Mouse (Mus musculus): ENCODE results near the gene Trim60. TPM values are rescaled to one million over a fixed set of nuclear protein-coding genes. Genes with fewer than 3 reads are reported as not detected.
"Not testable (repeated sequence)": the region's sequence is repeated elsewhere in the genome, so short reads cannot be mapped to it uniquely, and the experiment has no call there.

Trim60 gene
- polyA plus RNA-seq, 1 experiment from 2014 or later: not detected

DNA sequence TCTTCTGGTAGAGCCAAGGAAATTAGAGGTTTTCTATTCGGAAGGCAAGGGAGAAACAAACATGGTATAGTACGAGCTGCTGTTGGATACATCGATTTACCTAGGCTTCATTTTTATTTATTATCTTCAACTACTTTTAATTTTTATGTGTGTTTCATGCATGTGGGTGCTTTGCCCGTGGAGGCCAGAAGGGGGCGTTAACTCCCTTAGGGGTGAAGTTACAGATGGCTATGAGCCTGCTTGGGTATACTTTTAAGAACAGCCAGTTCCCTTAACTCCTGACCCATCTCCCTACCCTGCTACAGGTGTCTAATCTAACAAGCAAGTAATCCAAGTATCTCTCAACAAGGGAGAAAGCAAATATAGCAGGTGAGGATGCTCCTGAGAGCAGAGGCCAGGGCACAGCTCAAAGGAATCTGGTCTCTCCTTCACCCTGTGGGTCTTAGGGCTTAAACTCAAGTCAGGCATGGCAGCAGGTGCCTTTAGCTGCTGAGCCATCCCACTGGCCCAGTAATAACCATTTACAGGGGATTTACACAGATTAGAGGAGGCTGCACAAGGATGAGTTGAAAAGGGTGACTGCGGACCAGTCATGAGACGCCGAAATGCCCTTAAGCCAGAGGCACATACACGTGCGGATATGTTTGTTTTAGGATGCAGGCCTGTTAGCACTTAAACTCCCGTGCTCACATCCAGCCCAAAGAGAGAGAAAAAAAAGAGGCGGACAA is 10.7 kb upstream of the Trim60 start:
- no peak for ATAC-seq (ENCODE audit: insufficient number of reproducible peaks, insufficient read depth, low FRiP score, low read depth)
- H3K4me2 ChIP-seq (replicated peaks; ENCODE audit: low read depth, low read length): no peak overlapping the region
- no peaks in the 10 kb centered on the region for H3K9me3 ChIP-seq (ENCODE audit: control insufficient read depth, low read depth, low read length)
- 77% methylated on average over 12 of the region's 12 CpGs for WGBS
- H3K36me3 ChIP-seq (ENCODE audit: control insufficient read depth, insufficient read depth, low read length): no peaks in the 10 kb centered on the region
- H3K27ac ChIP-seq (ENCODE audit: low read length): no peak overlapping the region
- H3K27me3 ChIP-seq (ENCODE audit: control insufficient read depth, insufficient read depth, low read length): no peaks in the 10 kb centered on the region
- H3K4me1 ChIP-seq (ENCODE audit: control insufficient read depth, insufficient read depth, low read length): peaks cover 4% of the 10 kb centered on the region; the same call in 1 of the 2 replicates
- H3K9ac ChIP-seq (replicated peaks; ENCODE audit: low read depth, low read length): no peak overlapping the region
- no peak overlapping the region for H3K4me3 ChIP-seq (ENCODE audit: low read depth, low read length)

DNA sequence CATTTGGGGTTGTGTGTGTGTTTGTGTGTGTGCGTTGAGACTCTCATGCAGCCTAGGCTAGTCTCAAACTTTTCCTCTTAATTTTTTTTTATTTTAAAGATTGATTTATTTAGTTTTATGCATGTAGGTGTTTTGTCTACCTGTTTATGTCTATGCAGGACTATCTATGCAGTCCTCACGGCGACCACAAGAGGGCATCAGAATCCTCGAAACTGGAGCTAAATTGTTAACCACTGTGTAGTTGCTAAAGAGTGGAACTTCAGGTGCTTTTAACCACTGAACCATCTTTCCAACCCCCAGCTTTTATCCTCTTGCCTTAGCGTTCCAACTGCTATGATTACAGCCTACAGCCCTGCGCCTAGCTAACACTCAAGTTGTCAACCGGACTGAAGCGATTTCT is 4.1 kb upstream of the Trim60 start:
- H3K36me3 ChIP-seq (ENCODE audit: control insufficient read depth, insufficient read depth, low read length): no peaks in the 10 kb centered on the region
- H3K27me3 ChIP-seq (ENCODE audit: control insufficient read depth, insufficient read depth, low read length): no peaks in the 10 kb centered on the region
- H3K4me3 ChIP-seq (ENCODE audit: low read depth, low read length): no peak overlapping the region
- no peak overlapping the region for H3K4me2 ChIP-seq (replicated peaks; ENCODE audit: low read depth, low read length)
- no peaks in the 10 kb centered on the region for H3K9me3 ChIP-seq (ENCODE audit: control insufficient read depth, low read depth, low read length)
- no peak overlapping the region for H3K9ac ChIP-seq (replicated peaks; ENCODE audit: low read depth, low read length)
- WGBS: 51% methylated on average over 8 of the region's 8 CpGs
- H3K27ac ChIP-seq (ENCODE audit: low read length): no peak overlapping the region
- no peak for ATAC-seq (ENCODE audit: insufficient number of reproducible peaks, insufficient read depth, low FRiP score, low read depth)
- no peaks in the 10 kb centered on the region for H3K4me1 ChIP-seq (ENCODE audit: control insufficient read depth, insufficient read depth, low read length)

GRCm38 (mm10) chr8:65007616-65008015 is 10.8 kb downstream of the Trim60 start:
- not testable (repeated sequence) for ATAC-seq (ENCODE audit: insufficient number of reproducible peaks, insufficient read depth, low FRiP score, low read depth); H3K4me3 ChIP-seq (ENCODE audit: low read depth, low read length); H3K9ac ChIP-seq (replicated peaks; ENCODE audit: low read depth, low read length); H3K9me3 ChIP-seq (ENCODE audit: control insufficient read depth, low read depth, low read length); H3K4me2 ChIP-seq (replicated peaks; ENCODE audit: low read depth, low read length); H3K36me3 ChIP-seq (ENCODE audit: control insufficient read depth, insufficient read depth, low read length); H3K27ac ChIP-seq (ENCODE audit: low read length); H3K27me3 ChIP-seq (ENCODE audit: control insufficient read depth, insufficient read depth, low read length); H3K4me1 ChIP-seq (ENCODE audit: control insufficient read depth, insufficient read depth, low read length)
- 76% methylated on average over 6 of the region's 6 CpGs for WGBS

- Histone ChIP-seq H3K27ac (ENCODE audit: low read length) (no peak overlapping the region), H3K36me3 (ENCODE audit: control insufficient read depth, insufficient read depth, low read length) (no peaks in the 10 kb centered on the region), H3K4me3 (ENCODE audit: low read depth, low read length) (no peak overlapping the region), H3K27me3 (ENCODE audit: control insufficient read depth, insufficient read depth, low read length) (no peaks in the 10 kb centered on the region), H3K4me2 (replicated peaks; ENCODE audit: low read depth, low read length) (no peak overlapping the region), H3K4me1 (ENCODE audit: control insufficient read depth, insufficient read depth, low read length) (no peaks in the 10 kb centered on the region), H3K9ac (replicated peaks; ENCODE audit: low read depth, low read length) (no peak overlapping the region), H3K9me3 (ENCODE audit: control insufficient read depth, low read depth, low read length) (no peaks in the 10 kb centered on the region)
- ATAC-seq (ENCODE audit: insufficient number of reproducible peaks, insufficient read depth, low FRiP score, low read depth): no peak
- WGBS: 81% methylated on average over 4 of the region's 4 CpGs
Observed at GRCm38 (mm10) chr8:64998806-64999365, 19.5 kb downstream of the Trim60 start.

- no peak for ATAC-seq (ENCODE audit: insufficient number of reproducible peaks, insufficient read depth, low FRiP score, low read depth)
- H3K4me2 ChIP-seq (replicated peaks; ENCODE audit: low read depth, low read length): no peak within 1 kb of the TSS
- no peaks in the 10 kb centered on the region for H3K9me3 ChIP-seq (ENCODE audit: control insufficient read depth, low read depth, low read length)
- H3K27me3 ChIP-seq (ENCODE audit: control insufficient read depth, insufficient read depth, low read length): no peaks in the 10 kb centered on the region
- H3K36me3 ChIP-seq (ENCODE audit: control insufficient read depth, insufficient read depth, low read length): no peaks in the 10 kb centered on the region
- H3K4me3 ChIP-seq (ENCODE audit: low read depth, low read length): no peak within 1 kb of the TSS
- H3K27ac ChIP-seq (ENCODE audit: low read length): no peak within 1 kb of the TSS
- H3K9ac ChIP-seq (replicated peaks; ENCODE audit: low read depth, low read length): no peak within 1 kb of the TSS
- WGBS: 86% methylated on average over 4 of the region's 4 CpGs
- H3K4me1 ChIP-seq (ENCODE audit: control insufficient read depth, insufficient read depth, low read length): no peaks in the 10 kb centered on the region
Observed at GRCm38 (mm10) chr8:64987731-64988130, 30.7 kb downstream of the Trim60 start, which contains the start of gene Trim75. Trim75 (minus strand) TSS chr8:64987831.

DNA sequence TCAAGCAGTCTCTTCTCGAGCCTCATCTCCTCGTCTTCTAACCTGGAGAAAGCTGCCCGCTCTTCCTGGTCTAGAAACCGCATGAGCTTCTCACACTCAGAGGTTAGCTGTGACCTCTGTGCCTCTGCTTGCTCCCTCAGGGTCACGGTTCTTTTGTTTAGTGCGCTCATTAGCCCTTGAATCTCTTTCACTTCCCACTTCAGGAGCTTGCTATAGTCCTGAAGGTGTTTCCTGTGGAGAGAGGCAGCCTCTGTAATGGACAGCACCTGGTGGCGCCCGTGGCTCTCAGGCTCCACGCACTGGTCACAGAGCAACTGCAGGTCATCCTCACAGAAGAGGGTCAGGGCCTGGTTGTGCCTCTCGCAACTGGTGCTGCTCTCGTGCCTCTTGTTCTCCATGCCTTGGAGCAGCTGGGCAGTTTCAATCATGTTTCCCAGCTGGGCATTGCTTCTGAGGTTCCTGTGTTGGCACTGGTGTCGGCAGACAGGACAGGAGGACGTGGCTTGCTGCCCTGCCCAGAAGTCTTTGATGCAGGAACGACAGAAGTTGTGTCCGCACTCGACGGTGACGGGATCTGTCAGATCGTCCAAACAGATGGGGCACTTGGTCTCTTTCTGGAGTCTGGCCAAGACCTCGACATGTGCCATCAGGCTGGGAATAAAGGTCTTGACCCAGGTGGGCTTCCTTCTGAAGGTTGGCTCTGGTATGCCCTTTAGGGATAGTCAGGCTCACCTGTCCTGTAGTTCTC is 35.1 kb downstream of the Trim60 start:
- 0 out of 2 replicates have a peak, but pooled peaks have one; percentile 14 for ATAC-seq (ENCODE audit: insufficient number of reproducible peaks, insufficient read depth, low FRiP score, low read depth)
- Histone ChIP-seq H3K9ac (replicated peaks; ENCODE audit: low read depth, low read length) (no peak overlapping the region), H3K27me3 (ENCODE audit: control insufficient read depth, insufficient read depth, low read length) (no peaks in the 10 kb centered on the region), H3K9me3 (ENCODE audit: control insufficient read depth, low read depth, low read length) (no peaks in the 10 kb centered on the region), H3K4me1 (ENCODE audit: control insufficient read depth, insufficient read depth, low read length) (no peaks in the 10 kb centered on the region), H3K27ac (ENCODE audit: low read length) (no peak overlapping the region), H3K4me2 (replicated peaks; ENCODE audit: low read depth, low read length) (no peak overlapping the region), H3K4me3 (ENCODE audit: low read depth, low read length) (no peak overlapping the region), H3K36me3 (ENCODE audit: control insufficient read depth, insufficient read depth, low read length) (no peaks in the 10 kb centered on the region)
- WGBS: 73% methylated on average over 20 of the region's 20 CpGs

DNA sequence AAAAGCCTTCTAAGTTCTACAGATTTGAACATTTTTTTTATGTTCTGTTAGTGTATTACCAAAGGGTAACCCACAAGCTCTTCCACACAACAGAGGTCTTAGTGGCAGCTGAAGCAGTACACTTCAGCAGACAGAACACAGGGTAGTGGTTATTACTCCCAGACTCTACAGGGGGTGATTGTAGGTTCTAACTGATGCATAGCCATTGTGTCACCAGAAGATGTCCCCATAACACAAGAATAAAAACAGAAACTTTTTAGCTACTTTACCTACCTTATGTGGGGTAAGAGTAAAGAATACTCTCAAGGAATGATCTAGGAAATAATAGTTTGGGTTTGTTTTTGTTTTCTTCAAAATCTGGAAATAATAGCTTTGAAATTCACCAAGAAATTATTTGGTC is 55.5 kb downstream of the Trim60 start:
- ATAC-seq (ENCODE audit: insufficient number of reproducible peaks, insufficient read depth, low FRiP score, low read depth): no peak
- peaks cover 4% of the 10 kb centered on the region; the same call in 1 of the 2 replicates for H3K36me3 ChIP-seq (ENCODE audit: control insufficient read depth, insufficient read depth, low read length)
- H3K4me1 ChIP-seq (ENCODE audit: control insufficient read depth, insufficient read depth, low read length): no peaks in the 10 kb centered on the region
- H3K4me3 ChIP-seq (ENCODE audit: low read depth, low read length): no peak overlapping the region
- H3K27me3 ChIP-seq (ENCODE audit: control insufficient read depth, insufficient read depth, low read length): no peaks in the 10 kb centered on the region
- no peak overlapping the region for H3K27ac ChIP-seq (ENCODE audit: low read length)
- H3K9ac ChIP-seq (replicated peaks; ENCODE audit: low read depth, low read length): no peak overlapping the region
- no peak overlapping the region for H3K4me2 ChIP-seq (replicated peaks; ENCODE audit: low read depth, low read length)
- no peaks in the 10 kb centered on the region for H3K9me3 ChIP-seq (ENCODE audit: control insufficient read depth, low read depth, low read length)

DNA sequence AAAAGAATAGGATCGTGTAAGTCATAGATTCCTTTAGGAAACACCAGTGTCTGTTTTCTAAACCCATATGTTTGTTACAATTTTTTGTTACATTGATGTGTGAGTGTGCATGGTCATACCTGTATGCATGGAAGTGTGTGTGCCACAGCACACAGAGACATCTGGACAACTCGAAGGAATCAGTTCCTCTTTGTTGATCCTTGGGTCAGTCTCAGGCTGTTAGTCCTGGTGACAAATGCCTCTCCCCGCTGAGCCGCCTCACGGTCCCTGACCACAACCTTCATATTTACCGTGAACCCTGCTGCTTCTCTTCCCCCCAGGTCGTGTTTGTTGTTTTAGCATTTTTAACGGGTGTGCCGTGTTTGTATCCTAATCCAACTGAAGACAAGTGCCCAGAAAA is 59.4 kb downstream of the Trim60 start:
- Histone ChIP-seq H3K4me3 (ENCODE audit: low read depth, low read length) (no peak overlapping the region), H3K36me3 (ENCODE audit: control insufficient read depth, insufficient read depth, low read length) (no peaks in the 10 kb centered on the region; the same call in 1 of the 2 replicates), H3K4me1 (ENCODE audit: control insufficient read depth, insufficient read depth, low read length) (no peaks in the 10 kb centered on the region), H3K4me2 (replicated peaks; ENCODE audit: low read depth, low read length) (no peak overlapping the region), H3K9me3 (ENCODE audit: control insufficient read depth, low read depth, low read length) (no peaks in the 10 kb centered on the region), H3K27me3 (ENCODE audit: control insufficient read depth, insufficient read depth, low read length) (no peaks in the 10 kb centered on the region), H3K27ac (ENCODE audit: low read length) (no peak overlapping the region), H3K9ac (replicated peaks; ENCODE audit: low read depth, low read length) (no peak overlapping the region)
- no peak for ATAC-seq (ENCODE audit: insufficient number of reproducible peaks, insufficient read depth, low FRiP score, low read depth)
- 85% methylated on average over 9 of the region's 9 CpGs for WGBS
